Mouse (Mus musculus): ENCODE results near the gene Macrod1.

- no peak for TF ChIP-seq CTCF (IDR thresholded peaks at IDR 0.05; ENCODE audit: low read depth, low read length)
- no peak for TF ChIP-seq POLR2A (IDR thresholded peaks at IDR 0.05; ENCODE audit: insufficient read depth, low read length)
- TF ChIP-seq EP300 (IDR thresholded peaks at IDR 0.05; ENCODE audit: insufficient read depth, low read depth, low read length): no peak
Observed at GRCm38 (mm10) chr19:7187157-7187556, 130.5 kb downstream of the Macrod1 start.
